Mouse (Mus musculus) left cerebral cortex, adult 9 months (tissue): Measurements from ENCODE around the gene Cspg4.

Source experiments
- DNase-seq, 2 experiments: peaks; one replicate each; pipeline ENCODE4 v3.0.0; 2022; ENCODE audit warnings: low spot score in 2 of 2

The Cspg4 gene

DNA sequence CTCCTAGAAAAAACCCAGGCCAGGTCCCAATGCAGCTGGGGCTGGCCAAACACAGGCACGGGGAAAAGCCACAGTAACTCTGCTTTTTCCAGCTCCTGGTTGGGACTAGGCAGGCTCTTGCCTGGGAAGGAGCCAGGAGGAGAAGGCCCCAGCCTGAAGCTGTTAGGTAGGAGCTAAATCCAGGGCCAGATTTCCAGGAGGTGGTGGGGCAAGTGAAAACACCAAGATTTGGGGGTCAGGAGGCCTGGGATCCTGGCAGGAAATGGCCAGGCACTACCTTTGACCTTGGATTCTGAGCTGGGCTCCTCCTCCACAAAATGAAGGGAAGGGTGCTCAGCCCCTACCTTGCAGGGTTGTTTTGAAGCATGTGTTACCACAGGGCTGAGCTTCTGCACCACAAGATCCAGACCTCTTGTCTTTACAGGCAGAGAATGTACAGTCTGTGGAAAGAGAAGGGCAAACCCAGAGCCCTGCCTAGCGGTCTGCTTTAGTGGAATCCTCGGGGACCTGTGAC is 560 bp upstream of the Cspg4 start, which contains the start of gene Odf3l1:
Gene Odf3l1 (minus strand): TSS at position 464 of the 514 bp plus-strand sequence.
- no peak for DNase-seq

DNA sequence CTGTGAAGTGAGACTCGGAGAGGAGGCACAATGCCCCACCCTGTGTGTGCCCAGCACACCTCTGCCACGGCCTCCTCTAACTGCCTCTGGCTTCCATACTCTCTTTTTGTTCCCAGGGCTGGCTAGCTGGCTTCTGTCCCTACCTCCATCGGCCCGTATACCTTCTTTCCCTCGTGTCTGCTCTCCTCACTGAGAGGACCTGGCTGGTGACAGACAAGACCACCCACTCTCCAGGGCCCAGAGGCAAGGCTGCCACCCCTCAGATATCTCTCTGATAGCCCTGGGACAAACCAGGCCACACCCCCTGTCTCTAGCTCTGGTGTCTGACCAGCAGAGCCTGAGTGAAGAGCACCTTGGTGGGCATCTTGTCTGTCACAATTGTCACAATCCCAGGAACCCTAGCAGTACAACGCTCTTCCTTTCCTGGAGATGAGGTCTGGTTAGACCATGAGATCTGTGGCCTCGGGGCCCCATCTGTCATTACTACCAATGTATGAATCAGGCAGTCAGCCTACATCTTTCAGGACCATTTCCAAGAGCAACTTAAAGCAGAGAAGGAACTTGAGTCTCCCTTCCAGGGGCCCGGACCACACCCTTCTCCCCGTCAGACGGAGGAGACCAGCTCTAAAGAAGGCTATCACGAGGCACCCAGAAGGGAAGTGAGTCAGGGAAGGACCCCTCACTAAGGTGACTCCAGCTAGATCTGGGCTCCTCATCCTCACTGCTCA is 1.0 kb downstream of the Cspg4 start:
- DNase-seq = no peak

DNA sequence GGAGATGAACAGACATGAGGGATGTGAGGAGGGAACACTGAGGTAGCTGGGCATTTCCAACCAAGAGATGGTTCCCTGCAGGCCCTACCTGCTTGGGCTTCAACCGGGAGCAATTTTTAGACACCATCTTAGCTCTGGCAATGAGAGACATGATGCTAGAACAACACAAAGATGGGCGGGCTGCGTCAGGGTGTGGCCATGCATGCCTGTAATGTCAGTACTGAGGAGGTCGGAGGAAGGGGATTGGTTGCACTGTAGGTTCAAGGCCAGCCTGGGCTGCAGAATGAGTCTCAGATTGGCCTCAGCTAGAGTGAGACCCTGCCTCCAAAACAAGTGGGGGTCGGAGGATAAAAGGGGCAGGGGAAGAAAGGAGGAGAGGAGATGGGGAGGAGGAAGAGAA is 1.6 kb downstream of the Cspg4 start:
- no peak for DNase-seq

DNA sequence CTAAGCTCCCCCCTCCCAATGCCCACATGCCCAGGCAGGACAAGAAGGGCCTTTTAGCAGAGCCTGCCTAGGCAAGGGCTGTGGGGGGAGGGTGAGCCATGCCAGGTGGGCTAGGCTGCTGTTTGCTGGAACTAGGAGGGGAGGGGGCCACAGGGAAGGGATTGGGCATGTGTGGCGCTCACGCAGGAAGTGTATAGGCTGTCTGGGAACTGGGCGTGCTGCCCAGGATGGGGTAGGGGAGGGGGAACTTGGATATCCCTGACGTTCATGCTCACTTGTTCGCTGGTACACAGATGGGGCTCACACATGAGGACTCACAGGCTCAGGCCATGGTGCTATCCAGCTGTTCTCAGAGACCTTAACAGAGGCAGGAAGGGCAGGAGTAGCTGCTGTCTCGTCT is 3.5 kb downstream of the Cspg4 start:
- DNase-seq = peak in 1 of 2 experiments; percentile 67

DNA sequence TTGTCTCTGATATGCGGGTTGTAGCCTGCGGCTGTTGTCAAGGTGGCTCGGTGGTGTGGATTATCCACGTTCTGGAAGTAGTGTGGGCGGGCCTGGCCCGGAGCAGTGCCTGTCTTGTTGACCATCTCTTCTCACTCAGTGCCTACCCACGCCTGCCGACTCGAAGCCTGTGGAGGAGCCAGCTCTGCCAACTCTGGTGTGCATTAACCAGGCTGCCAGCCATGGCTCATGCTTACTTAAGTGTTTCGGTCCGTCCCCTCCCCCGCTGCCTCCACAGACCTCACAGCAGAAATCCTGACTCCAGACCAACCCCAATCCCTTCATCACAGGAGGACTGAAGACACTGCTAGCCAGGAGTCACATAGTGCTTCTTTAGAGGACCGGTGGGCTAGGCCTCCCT is 4.7 kb downstream of the Cspg4 start:
- DNase-seq = peak; percentile 71 to 92

DNA sequence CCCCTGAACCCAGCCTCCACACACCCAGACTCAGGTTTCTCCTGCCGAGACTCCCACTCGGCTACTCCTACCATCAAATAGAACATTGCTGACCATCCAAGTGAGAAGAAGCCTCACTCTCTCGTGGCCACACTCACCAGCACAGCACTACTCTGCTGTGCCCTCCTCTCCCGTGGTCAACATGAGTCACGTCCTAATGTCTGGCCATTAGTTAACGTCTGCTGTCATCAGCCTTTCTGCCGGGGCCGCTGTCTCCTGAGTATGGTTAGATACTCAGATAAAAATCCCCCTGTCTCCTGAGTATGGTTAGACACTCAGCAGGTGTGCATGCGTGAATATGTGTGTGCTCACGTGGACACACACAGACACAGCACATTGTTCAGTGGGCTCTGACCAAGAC is 5.9 kb downstream of the Cspg4 start:
- no peak for DNase-seq

DNA sequence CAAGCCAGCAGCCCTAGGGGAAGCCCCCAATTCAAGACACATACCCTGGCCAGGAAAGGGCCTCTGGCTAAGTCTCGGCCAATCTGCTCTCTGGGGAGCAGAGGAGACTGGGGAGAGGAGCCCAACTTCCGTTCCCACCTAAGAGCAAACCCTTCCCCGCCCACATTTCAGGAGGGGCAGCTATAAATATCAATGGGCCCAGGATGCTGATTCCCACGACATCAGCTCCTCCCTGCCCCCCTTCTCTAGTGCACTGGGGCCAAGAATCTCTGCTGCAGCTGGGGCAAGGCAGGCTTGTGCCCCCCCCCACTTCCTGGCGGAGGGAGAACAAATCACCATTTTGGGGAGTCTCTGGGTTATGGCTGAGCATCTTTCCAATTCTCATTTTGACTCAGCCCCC is 6.4 kb downstream of the Cspg4 start:
- DNase-seq = no peak

DNA sequence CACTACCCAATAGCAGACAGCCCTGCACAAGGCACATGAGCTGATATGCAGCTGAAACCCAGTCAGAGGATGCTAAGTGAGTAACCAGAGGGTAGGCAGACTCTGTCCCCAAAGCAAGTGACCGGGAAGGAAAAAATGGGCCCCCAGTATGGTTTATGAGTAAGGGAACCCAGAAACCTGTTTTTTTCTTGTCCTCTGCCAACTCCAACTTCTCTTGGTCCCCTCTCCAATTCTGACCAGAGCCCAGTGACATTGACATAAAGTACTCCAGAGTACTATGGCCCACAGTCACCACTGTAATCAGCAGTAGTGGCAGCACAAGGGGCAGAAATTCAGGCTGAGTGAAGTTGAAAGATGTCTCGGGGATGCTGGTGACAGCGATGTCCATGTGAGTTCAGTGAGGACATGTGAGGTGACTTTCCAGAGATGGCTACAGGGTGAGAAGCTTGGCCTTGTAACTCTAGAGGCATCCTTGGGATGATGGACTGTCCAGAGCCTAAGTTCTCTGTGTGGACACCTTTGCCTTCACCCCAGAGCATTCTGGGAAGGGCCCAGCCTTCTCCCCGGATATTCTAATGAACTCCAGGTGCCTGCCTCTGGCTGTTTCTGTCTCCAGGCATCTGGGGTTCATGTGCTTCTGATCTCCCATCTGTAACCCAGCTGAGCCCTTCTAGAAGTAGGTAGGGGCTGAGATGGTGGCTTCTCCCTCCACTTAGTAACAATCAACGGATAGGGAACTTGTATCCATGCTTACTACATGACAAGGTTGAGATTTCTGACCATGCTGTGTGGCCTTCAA is 7.5 kb downstream of the Cspg4 start:
- DNase-seq = no peak

DNA sequence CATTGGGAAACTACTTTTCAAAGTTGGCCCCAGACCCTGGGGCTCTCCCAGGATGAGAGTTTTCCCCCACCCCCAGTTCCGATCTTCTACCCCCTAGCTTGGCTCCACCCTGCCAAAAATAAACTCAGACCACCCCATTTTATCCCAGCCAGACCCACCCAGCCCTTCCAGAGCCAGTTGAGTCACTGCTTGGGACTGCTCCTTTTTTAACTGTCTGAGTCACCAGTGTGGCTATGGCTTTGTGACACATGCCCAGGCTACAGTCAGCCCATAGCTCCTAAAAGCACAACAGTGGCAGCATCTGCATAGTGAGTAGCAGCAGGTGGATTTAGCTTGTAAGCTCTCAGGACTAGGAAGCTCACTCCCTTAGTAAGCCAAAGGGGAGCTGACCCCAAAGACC is 8.3 kb downstream of the Cspg4 start:
- no peak for DNase-seq

DNA sequence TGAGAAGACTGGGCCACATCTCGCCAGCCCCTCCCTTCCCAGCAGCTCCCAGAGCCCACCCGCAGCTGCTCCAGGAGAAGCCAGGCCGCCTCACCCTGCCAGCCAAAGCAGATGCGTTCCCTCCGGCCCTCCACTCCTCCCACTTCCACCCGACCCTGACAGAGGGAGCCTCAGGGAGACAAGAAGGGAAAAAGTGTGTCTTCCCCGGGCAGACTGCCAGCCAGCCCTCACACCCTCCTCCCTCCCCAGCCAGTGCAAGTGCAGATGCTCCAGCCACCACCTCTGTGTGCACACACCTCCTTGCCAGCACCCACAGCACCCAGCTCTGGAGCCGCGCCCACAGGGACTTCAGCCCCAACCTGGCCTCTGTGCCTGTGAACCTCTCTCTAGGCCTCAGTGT is 12.0 kb downstream of the Cspg4 start:
- DNase-seq = no peak

DNA sequence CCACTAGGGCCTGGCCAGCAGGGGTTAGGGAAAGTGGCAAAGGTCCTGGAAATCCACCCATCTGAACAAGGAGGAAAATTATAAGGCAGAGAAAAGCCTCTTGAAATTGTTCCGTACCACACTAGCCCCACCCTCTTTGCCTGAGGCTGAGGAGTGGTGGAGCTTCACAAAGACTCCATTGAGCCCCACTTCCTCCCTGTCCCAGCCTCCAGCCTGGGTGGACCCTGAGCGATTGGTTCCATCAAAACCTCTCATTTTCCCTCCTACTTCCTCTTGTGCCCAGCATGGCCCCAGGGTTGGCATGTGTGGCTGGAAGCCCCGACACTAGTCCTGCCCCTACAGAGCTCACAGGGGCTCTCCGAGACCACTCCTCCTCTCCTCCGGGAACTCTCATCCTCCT is 12.5 kb downstream of the Cspg4 start:
- no peak for DNase-seq

DNA sequence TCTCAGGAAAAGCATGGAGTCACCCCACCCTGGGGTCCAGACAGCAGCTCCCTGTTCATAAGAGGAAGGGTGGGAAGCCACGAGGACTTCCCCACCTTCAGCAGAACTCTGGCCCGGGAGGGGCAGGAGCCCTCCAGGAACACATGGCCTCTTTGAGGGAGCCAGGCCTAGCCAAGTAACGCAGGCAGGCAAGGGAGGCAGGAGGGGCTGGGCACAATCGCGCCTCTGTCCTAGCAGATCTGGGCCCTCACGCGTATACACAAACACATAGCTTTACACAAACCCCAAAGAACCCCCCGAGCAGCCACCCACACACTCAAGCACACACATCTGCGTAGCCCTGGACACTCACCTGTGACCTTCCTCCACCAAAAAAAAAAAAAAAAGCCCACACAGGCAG is 16.0 kb downstream of the Cspg4 start:
- DNase-seq = no peak

DNA sequence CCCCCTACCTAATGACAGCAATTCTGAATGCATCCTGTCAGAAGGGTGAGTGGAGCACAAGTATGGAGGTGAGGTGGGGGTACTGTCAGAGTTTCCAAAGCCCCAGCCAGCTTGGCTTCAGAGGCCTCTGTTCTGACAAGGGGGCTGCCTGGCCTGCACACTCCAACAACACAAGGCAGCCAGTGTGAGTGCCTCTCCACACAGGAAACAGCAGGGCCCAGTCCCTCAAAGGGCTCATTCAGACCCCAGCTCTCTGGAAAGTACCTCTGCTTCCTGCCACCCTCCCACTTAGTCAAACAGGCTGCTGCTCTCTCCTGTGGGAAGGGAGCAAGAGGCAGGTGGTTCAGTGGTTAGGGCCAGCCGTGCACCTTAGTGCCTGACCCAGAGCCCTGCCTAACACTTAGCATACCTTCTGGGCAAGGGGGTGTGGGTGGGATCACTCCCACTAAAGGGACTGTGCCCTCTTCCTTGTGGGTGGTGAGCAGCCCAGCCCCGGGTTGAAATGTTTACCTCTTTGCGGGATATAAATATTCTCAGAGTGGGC is 16.8 kb downstream of the Cspg4 start:
- DNase-seq = no peak

DNA sequence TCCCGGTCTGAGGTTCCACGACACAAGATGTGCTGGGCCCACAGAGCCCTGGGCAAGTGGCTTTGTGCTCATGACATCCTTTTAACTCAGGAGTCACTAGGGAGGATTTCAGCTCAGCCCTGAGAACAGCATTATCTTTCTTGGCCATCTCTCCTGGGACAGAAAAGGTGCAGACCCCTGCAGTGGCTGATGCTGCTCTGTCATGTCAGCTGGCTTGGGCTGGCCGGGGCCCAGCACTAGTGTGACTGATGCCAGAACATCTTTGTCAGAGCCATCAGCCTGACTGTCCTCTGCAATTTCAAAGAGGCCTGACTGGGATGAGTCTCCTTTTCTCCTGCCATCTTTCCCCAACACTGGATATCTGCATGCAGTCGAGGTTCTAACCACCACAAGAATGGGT is 17.4 kb downstream of the Cspg4 start:
- DNase-seq = no peak

DNA sequence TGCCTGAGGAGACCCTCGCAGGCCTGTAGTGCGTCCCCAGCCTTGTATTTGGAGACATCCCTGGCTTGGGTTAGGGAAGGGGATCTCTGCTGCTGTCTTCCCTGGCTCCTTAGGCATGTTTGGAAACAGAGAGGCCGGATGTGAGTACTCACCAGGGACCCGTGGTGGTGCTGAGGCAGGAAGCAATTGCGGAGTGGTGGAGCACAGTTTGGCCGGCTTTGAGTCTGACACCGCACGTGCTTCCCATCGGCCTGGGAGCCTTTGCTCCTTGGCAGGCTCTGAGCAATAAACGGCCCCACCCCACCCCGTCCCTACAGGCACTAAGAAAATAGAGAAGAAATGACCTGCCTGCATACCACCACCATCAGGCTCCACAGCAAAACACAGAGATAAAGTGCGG is 18.0 kb downstream of the Cspg4 start:
- no peak for DNase-seq

DNA sequence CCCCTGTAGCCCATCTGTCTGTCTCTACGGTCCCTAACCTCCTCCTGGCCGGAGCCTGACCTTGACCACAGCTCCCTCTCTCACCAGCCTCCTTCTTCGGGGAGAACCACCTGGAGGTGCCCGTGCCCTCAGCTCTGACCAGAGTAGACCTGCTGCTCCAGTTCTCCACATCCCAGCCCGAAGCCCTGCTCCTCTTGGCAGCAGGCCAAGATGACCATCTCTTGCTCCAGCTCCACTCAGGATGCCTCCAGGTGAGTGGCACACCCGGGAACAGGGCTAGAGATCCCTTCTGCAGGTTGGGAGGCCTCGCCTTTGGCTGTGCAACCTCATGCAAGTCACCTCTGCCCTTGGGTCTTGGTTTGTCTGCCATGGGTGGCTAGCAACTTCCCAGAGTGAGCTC is 18.6 kb downstream of the Cspg4 start:
- no peak for DNase-seq

DNA sequence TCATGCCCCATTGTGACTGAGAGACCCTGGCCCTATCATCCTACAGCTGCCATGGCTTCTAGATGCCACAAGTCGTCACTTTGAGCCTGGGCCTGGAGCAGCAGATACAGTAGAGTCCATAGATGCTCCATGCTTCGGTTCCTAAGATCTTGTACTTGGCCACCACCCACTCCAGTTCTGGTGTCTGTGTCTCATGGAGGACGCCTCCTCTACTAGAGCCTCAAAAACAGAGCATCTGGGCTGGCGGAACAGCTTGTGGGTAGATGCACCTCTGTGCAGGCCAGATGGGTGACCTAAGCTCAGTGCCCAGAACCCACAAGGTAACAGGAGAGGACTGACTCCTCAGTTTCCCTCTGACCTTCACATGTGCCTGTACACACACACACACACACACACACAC is 19.5 kb downstream of the Cspg4 start:
- DNase-seq = no peak

DNA sequence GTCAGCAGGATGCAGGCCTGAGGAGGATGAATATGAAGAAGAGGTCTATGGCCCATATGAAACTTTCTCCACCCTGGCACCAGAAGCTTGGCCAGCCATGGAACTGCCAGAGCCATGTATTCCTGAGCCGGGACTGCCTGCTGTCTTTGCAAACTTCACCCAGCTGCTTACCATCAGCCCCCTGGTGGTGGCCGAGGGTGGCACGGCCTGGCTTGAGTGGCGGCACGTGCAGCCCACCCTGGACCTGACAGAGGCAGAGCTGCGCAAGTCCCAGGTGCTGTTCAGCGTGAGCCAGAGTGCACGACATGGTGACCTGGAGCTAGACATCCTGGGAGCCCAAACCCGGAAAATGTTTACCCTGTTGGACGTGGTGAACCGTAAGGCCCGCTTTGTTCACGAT is 21.3 kb downstream of the Cspg4 start:
- DNase-seq = no peak

DNA sequence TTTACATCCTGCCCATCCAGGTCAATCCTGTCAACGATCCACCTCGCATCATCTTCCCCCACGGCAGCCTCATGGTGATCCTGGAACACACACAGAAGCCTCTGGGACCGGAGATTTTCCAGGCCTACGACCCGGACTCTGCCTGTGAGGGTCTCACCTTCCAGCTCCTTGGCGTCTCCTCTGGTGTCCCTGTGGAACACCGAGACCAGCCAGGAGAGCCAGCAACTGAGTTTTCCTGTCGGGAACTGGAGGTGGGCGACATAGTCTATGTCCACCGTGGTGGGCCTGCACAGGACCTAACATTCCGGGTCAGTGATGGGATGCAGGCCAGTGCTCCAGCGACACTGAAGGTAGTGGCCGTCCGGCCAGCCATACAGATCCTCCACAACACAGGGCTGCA is 21.8 kb downstream of the Cspg4 start:
- DNase-seq = no peak

DNA sequence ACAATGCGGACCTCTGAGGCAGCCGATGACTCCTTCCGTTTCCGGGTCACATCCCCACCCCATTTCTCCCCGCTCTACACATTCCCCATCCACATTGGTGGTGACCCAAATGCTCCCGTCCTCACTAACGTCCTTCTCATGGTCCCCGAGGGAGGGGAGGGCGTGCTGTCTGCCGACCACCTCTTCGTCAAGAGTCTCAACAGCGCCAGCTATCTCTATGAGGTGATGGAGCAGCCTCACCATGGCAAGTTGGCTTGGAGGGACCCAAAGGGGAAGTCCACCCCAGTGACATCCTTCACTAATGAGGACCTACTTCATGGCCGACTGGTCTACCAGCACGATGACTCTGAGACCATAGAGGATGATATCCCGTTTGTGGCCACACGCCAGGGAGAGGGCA is 22.7 kb downstream of the Cspg4 start:
- no peak for DNase-seq

DNA sequence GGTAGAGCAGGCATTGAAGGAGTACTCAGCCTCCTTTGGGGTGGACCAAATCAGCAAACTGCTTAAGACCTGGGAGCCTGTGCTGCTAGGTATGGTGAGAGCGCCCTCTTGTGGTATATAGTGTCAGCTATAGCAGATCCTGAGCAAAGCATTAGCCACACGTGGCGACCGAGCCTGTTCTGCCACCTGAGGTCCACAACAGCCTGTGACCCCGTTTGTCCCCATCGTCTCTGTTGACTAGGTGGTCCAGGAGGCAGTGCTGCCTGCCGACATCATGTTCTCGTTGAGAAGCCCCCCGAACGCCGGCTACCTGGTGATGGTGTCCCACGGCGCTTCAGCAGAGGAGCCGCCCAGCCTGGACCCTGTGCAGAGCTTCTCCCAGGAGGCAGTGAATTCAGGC is 25.0 kb downstream of the Cspg4 start:
- peak; percentile 49 to 84 for DNase-seq

DNA sequence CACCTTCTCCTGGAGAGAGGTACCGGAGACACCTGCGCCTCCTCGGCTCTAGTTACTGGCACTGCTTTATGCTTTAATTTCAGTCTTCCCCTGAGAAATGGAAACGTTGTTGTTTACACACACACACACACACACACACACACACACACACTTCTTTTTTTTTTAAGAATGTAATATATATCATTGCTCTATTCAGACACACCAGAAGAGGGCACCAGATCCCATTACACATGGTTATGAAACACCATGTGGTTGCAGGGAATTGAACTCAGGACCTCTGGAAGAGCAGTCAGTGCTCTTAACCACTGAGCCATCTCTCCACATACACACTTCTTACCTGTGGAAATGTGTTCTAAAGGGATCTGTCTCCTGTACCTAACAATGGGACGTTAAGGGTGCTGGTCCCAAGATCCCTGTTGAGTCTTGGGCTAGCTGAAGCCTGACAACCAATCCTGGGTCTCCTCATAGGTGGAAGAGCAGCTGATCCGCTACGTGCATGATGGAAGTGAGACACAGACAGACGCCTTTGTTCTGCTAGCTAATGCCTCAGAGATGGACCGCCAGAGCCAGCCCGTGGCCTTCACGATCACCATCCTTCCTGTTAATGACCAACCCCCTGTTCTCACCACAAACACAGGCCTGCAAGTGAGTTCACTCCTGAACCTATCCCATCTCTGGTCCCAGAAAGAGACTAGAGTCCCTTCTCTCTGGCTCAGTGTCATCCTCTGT is 25.9 kb downstream of the Cspg4 start:
- DNase-seq = no peak
